Mouse (Mus musculus) right cerebral cortex, postnatal 25 days (tissue): ENCODE data around the gene Arntl.

Experiments
- DNase-seq: peaks from one replicate; pipeline ENCODE4 v3.0.0; 2022

Arntl gene

GRCm38 (mm10) chr7:113210441-113210840 is 3.2 kb downstream of the Arntl start:
- no peak for DNase-seq

GRCm38 (mm10) chr7:113214245-113215169 is 7.2 kb downstream of the Arntl start:
- DNase-seq, result no peak

GRCm38 (mm10) chr7:113216152-113216551 is 8.9 kb downstream of the Arntl start:
- no peak for DNase-seq

GRCm38 (mm10) chr7:113219416-113219815 is 12.2 kb downstream of the Arntl start:
- no peak for DNase-seq

GRCm38 (mm10) chr7:113219864-113220263 is 12.6 kb downstream of the Arntl start:
- no peak for DNase-seq

GRCm38 (mm10) chr7:113220691-113221238 is 13.5 kb downstream of the Arntl start:
- DNase-seq, result no peak

GRCm38 (mm10) chr7:113222821-113223220 is 15.6 kb downstream of the Arntl start:
- no peak for DNase-seq

GRCm38 (mm10) chr7:113224620-113225019 is 17.4 kb downstream of the Arntl start:
- DNase-seq, result no peak

GRCm38 (mm10) chr7:113228498-113228897 is 21.2 kb downstream of the Arntl start:
- DNase-seq, result no peak

- no peak for DNase-seq
Measured at GRCm38 (mm10) chr7:113236135-113236534, 28.9 kb downstream of the Arntl start.

GRCm38 (mm10) chr7:113238365-113238764 is 31.1 kb downstream of the Arntl start:
- DNase-seq, result no peak

GRCm38 (mm10) chr7:113239448-113240130 is 32.3 kb downstream of the Arntl start:
- no peak for DNase-seq

- DNase-seq, result no peak
Measured at GRCm38 (mm10) chr7:113240438-113240837, 33.2 kb downstream of the Arntl start.

- DNase-seq, result no peak
Measured at GRCm38 (mm10) chr7:113241901-113242661, 34.8 kb downstream of the Arntl start.

- no peak for DNase-seq
Measured at GRCm38 (mm10) chr7:113242688-113243087, 35.4 kb downstream of the Arntl start.

GRCm38 (mm10) chr7:113245144-113245543 is 37.9 kb downstream of the Arntl start:
- no peak for DNase-seq

GRCm38 (mm10) chr7:113246512-113246911 is 39.2 kb downstream of the Arntl start:
- DNase-seq, result no peak

GRCm38 (mm10) chr7:113247167-113247566 is 39.9 kb downstream of the Arntl start:
- DNase-seq, result peak; percentile 66

GRCm38 (mm10) chr7:113249134-113249825 is 42.0 kb downstream of the Arntl start:
- DNase-seq, result peak; percentile 81

- no peak for DNase-seq
Measured at GRCm38 (mm10) chr7:113250433-113250991, 43.2 kb downstream of the Arntl start.

GRCm38 (mm10) chr7:113251001-113251400 is 43.7 kb downstream of the Arntl start:
- DNase-seq, result no peak

GRCm38 (mm10) chr7:113251554-113251953 is 44.3 kb downstream of the Arntl start:
- DNase-seq, result no peak
